Mouse (Mus musculus): ENCODE results near the gene Cbarp.

The Cbarp gene

DNA sequence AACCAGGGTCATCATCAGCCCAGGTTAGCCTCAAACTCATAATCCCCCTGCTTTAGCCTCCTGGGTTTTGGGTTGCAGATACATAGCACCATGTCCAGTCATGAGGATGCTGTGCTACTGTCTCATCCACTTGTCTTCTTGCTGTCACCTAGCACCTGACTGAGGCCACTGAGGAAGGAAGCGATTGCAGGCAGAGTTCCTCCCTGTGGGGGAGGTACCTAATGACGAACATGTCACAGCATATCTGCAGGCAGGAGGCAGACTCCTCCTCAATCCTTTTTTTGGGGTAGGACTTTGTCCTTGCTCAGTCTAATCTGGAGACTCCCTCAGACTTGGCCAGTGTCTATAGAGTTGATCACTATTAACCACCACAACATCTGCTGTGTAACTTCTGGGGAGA, 19.0 kb downstream of the Cbarp start:
- DNase-seq: no peak

- no peak for DNase-seq
Measured at GRCm38 (mm10) chr10:80120146-80120545, 20.5 kb downstream of the Cbarp start.

GRCm38 (mm10) chr10:80118552-80118951, 22.1 kb downstream of the Cbarp start:
- no peak for DNase-seq

- DNase-seq: no peak
Measured at GRCm38 (mm10) chr10:80117736-80118135, 22.9 kb downstream of the Cbarp start.

- DNase-seq: peak; percentile 73 to 80
Measured at GRCm38 (mm10) chr10:80116927-80117691, 23.5 kb downstream of the Cbarp start.

DNA sequence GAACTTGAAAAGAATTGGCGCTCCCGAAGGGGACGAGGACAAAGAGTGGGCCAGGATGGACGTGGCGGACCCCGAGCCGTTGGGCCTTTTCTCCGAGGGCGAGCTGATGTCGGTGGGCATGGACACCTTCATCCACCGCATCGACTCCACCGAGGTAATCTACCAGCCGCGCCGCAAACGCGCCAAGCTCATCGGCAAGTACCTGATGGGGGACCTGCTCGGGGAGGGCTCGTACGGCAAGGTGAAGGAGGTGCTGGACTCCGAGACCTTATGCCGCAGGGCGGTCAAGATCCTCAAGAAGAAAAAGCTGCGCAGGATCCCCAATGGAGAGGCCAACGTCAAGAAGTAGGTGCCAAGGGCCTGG, 24.1 kb downstream of the Cbarp start:
- peak in 1 of 2 experiments; percentile 26 for DNase-seq

DNA sequence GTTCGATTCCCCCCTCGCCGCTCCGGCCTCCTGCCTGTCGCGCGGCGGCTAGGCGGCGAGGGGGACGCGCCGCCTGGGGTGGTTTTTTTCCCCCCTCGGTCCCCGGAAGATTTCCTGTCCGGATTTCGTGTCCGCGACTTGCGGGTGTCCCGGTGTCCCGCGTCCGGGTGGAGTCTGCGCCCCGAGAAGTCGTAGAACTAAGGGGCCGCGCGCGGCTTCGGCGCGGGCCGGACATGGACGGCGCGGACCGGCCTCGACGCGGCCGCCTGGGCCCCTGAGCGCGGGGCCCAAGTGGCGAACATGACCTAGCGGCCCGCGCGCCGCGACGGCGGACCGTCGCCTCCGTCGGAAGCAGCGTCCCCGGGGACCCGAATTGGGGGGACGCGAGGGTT, 24.7 kb downstream of the Cbarp start:
- no peak for DNase-seq

DNA sequence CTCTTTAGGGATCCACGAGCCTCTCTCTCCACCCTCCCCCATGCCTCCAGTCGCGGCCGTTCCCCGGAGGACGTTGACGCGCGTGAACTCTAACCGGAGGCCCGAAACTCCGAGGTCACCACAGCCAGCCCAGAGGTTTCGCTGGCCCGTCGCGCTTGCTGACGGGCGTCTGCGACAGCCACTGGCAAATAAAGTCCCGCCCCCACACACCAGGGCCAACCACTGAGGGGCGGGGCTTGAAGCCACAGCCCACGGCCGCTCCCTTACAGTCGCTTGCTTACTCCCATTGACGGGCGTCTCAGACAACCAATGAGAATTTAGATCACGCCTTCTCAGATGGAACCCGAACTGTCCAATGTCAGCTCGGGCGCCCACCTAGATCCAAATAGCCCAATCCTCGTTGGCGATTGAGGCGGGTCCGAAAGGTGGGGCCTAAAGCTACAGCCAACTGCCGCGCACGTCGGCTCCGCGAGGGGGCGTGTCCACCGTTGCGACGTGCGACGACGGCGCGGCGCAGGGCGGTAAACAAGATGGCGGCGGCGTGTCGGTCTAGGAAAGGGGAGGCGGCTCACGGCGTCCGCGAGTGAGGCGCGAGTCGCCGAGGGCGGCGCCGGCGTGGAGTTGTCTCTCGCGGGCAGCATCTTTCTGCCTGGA, 25.2 kb downstream of the Cbarp start, which contains the start of gene Stk11:
Stk11 (plus strand) TSS at position 514 of the 654 bp plus-strand sequence.
- DNase-seq: peak; percentile 100

- peak; percentile 93 to 96 for DNase-seq
Measured at GRCm38 (mm10) chr10:80114341-80115284, 26.0 kb downstream of the Cbarp start.

GRCm38 (mm10) chr10:80107678-80108077, 33.0 kb downstream of the Cbarp start:
- no peak for DNase-seq

DNA sequence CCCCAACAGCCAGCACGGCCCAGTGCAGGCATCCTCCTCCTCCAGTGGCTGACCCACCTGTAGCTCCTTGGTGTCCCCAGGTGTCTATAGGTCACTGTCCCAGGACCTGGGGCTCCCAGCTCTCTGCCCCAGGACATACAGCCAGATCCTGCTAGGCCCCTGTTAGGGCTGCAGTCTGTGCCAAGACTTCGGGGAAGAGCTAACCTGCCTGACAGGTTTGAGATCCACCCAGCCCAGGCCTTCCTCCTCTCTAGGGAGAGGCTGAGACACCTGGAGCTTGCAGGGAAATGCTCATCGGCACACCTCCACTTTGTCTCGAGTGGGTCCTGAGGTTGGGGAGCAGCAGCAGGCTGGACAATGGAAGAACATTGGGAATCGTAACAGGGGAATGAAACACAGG, 34.7 kb downstream of the Cbarp start:
- peak; percentile 38 to 60 for DNase-seq

DNA sequence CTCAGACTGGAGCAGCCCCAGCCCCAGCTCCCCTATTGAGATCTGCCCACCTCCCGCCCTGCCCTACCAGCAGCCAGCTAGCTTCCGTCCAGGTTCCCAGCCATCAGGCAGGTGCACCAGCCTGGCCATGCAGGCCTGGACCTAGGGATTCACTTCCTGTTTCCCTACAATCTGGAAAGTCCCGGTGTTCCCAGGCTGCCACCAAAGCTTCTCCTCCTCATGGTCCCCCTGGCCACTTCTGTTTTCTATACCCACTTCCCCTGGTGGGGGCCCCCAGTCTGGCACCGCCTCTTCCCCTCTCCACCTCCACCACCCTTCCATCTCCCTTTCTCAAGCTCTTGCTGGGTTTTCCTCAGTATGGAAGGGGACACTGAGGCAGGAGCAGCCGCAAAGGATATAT, 35.2 kb downstream of the Cbarp start, which contains the start of gene Sbno2:
Sbno2 (minus strand) TSS at position 112 of the 400 bp plus-strand sequence.
- peak in 1 of 2 experiments; percentile 36 for DNase-seq

DNA sequence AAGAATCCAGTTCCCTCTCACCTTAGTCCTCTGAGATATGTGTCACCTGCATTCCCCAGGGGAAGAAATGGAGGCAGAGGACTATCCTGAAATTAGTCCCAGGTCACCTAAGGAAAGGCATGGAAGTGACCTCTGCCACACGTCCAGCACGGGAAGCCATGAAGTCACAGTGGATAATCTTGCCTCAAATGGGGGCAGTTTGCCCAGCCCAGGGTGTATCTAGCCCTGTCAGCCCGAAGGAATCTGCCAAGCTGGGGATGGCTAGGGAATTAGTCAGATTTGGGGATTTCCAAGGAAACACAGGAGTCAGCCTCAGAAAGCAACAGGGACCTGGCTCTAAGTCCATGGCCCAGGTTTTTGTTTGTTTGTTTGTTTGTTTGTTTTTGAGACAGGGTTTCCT, 36.5 kb downstream of the Cbarp start:
- DNase-seq: no peak

GRCm38 (mm10) chr10:80103032-80103431, 37.6 kb downstream of the Cbarp start:
- no peak for DNase-seq

DNA sequence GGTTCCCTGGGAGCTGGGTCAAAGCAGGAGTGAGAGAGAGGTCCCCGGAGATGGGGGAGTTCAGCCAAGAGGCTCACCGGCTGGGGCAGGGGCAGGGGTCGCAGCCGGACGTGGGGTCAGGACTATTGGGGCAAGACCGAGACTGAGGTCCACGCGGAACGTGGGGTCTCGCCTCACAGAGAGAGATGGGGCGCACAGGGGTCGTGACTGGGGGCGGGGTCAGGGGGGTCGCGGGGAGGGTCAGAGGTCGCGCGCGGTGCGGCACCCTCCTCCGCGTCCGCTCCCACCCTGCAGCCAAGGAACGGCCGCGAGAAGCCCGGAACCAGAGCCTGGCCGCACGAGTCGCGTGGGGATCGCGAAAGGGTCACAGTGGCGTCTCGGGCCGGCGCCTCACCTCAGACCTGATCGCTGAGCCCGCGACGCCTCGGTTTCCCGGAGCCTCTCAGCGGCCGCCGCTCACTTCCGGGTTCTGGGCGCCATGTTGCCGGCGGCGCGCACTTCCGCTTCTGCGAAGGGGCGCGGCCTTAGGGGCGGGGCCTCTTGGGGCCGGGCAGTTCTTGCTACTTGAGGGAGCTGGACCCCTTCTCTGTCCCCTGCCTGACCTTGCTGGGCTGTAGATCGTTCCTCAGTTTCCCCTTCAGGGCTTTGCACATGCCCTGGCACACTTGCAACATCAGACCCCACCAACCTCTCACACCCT, 38.3 kb downstream of the Cbarp start:
- peak; percentile 87 to 91 for DNase-seq

DNA sequence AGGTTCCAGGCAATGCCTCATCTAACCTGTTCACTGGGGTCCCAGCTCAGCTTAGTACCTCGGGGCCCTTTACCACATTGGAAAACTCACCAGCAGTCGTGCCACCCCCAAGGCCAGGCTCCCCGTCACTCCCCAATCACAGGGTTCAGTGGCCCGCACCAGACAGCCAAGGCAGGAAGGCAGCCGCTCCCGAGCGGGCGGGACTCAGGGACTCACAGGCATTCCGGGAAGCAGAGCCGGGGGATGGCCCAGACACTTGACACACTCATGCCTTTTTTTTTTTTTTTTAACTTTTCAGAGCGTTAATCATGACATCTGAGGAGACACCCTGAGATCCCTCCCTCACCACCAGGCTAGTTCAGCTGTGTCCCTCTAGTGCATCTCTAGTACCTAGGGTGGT, 39.7 kb downstream of the Cbarp start:
- peak; percentile 66 to 76 for DNase-seq

GRCm38 (mm10) chr10:80098630-80099029, 42.0 kb downstream of the Cbarp start:
- peak; percentile 43 to 56 for DNase-seq

DNA sequence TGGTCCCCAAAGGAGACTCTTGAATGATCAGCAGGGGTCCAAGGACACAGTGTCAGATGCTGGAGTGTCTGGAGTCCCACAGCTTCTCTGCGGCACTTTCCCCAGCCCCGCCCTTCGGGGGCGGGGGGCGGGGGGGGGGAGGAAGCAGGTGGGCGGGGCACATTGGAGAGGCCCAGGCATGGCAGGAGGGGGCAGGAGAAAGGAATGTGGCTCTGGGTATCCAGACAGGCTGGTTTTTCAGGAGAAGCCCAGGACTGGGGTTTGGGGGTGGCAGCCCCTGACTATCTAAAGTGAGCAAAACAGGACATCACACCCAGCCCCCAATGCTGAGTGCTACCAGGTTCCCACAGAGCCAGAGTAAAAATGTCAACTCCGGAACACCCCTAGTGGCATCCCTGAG, 43.4 kb downstream of the Cbarp start:
- peak in 1 of 2 experiments; percentile 65 for DNase-seq

- DNase-seq: peak; percentile 56 to 78
Measured at GRCm38 (mm10) chr10:80095547-80095946, 45.1 kb downstream of the Cbarp start.

DNA sequence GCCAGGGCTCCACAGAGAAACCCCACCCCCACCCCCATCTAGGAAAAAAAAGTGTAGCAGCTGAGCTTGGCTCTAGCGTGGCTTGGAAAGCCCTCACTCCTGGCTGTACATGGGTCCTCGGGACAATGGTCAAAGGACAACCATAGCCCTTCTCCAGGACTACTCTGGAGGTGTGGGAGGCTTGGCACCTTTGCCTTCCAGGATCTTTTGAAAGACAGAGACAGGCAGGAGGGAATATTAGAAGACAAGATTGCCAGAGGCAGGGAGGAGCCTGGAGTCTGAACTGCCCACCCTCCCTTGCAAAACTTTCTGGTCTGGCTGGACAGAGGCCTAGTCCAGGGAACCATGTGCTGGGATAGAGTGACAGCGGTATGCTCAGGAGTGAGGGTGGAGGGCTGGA, 46.0 kb downstream of the Cbarp start:
- DNase-seq: no peak

DNA sequence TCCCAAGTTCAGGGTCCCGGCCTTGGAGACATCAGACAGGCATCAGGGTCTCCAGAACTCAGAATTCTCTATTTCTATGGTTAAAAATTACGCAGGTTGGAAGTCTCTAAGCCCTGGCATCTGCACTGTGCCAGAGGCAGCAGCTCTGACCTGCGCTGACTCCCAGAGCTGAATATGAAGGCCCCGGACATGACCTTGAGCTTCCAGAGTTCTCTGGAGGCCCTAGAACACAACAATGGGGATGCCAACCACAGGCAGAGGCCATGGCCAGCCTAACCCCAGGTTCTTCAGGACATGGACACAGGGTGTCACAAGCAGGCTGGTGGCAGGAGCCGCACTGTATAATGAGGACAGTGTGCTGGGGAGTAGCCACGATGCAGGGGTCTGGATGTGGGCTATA, 46.5 kb downstream of the Cbarp start:
- no peak for DNase-seq

- DNase-seq: peak; percentile 54 to 64
Measured at GRCm38 (mm10) chr10:80092690-80093089, 47.9 kb downstream of the Cbarp start.
